Mouse (Mus musculus): Measurements from ENCODE around the gene Rbbp4. TPM values are rescaled to one million over a fixed set of nuclear protein-coding genes. Genes with fewer than 3 reads are reported as not detected.

Gene Rbbp4
- total RNA-seq, 2 experiments from 2014 or later = 166 to 179 TPM

- DNase-seq (ENCODE audit: low spot score in 2 of 2) = no peak
Observed at GRCm38 (mm10) chr4:129354236-129354635, 19.1 kb upstream of the Rbbp4 start.

DNA sequence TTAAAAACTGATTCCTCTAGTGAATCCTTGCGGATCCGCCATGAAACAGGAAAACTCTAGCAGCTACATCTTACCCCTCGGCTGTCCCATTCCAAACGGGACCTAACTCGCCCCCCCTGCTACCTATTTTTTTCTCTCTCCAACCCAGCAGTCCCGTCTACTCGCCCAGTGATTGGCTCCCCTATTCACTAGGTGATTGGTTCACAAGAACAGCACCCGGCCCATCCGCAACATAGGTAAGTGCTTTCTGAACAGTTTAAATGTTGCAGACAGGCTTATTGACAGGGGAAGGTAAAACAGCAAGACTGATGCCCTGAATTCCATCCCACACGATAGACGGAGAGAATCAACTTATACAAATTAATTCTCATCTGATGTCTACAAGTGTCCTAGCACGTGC lies 18.0 kb upstream of the Rbbp4 start:
- no peak for DNase-seq (ENCODE audit: low spot score in 2 of 2)

- no peak for DNase-seq (ENCODE audit: low spot score in 2 of 2)
Observed at GRCm38 (mm10) chr4:129351111-129351510, 15.9 kb upstream of the Rbbp4 start.

GRCm38 (mm10) chr4:129350644-129351043 lies 15.5 kb upstream of the Rbbp4 start:
- DNase-seq (ENCODE audit: low spot score in 2 of 2) = peak; percentile 63 to 82

DNA sequence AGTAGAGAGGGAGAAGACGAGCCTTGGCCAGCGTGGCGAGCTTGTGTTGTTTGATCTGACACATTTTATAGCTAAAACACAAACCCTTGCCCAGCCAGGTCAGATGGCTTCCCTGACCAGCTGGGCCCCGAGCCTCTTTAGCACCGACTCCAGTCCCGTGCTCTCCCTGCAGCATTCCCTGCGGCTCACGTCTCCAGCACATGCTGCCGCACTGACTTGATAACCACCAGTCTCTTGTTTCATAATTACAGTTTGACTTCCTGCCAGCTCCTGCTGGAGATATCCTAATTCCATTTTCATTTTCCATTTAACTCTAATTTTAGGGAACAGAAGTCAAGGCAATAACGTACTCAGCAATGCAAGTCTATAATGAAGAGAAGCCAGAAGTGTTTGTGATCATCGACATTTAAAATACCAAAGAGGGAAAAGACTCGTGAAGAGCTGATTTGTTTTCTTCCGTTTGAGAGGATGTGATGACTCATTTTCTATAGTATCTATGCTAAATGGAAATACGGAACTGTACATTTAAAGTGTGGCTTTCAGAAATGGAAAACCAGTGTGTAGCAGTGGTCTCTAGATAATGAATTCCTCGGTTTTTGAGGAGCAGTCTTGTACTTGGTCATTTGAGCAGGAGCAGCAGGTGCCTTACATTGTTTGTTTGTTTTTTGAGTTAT lies 11.4 kb upstream of the Rbbp4 start:
- no peak for DNase-seq (ENCODE audit: low spot score in 2 of 2)

DNA sequence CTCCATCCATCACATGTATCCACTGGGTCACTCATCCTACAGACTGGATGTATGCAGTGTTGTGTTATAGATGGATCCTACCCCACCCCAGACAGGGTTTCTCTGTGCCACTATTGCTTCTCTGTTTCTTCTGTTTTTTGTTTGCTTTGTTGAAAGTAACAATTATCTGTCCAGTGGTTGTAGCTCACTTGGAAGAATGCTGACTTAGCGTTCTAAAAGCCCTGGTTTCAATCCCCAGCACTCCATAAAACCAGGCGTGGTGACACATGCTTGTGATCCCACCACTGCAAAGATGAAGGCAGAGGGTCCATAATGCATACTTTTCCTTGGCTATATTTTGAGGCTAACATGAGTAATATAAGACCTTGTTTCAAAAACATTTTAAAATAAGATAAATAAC lies 7.5 kb upstream of the Rbbp4 start:
- DNase-seq (ENCODE audit: low spot score in 2 of 2) = no peak

- no peak for DNase-seq (ENCODE audit: low spot score in 2 of 2)
Observed at GRCm38 (mm10) chr4:129341888-129342287, 6.7 kb upstream of the Rbbp4 start.

DNA sequence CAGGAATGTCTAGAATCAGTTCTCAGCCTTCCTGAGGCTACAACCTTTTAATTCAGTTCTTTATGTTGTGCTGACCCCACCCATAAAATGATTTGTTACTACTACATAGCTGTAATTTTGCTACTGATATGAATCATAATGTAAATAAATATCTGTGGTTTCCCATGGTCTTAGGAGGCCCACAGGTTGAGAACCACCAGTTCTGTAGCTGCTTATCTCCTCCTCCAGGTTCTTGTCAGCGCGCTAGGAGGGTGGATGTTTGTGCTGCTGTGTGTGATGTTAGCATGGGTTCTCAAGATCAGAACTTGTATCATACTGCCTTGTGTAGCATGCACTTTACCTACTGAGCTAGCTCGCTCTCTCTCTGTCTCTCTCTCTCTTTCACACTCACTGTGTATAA lies 4.6 kb upstream of the Rbbp4 start:
- no peak for DNase-seq (ENCODE audit: low spot score in 2 of 2)

GRCm38 (mm10) chr4:129336291-129336690 lies 1.1 kb upstream of the Rbbp4 start:
- DNase-seq (ENCODE audit: low spot score in 2 of 2) = no peak

GRCm38 (mm10) chr4:129334677-129335215 lies 424 bp downstream of the Rbbp4 start:
- peak in 1 of 2 experiments; percentile 57 for DNase-seq (ENCODE audit: low spot score in 2 of 2)

GRCm38 (mm10) chr4:129332846-129333245 lies 2.3 kb downstream of the Rbbp4 start:
- no peak for DNase-seq (ENCODE audit: low spot score in 2 of 2)

- no peak for DNase-seq (ENCODE audit: low spot score in 2 of 2)
Observed at GRCm38 (mm10) chr4:129326191-129326590, 9.0 kb downstream of the Rbbp4 start.

DNA sequence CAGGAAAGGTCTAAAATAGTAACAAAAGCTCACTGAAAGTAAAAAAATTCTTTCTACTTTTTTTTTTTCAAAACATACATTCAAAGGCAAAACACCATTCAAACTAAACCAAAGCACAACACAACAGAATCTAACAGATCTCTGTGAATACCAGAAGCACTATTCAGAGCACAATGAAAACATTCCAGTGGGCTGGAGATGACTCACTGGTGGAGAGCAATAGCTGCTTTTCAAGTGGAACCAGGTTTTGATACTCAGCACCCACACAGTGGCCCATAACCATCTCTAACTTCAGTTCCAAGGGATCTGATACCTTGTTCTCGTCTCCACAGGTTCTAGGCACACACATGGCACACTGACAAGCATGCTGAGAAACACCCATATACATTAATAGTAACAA lies 10.4 kb downstream of the Rbbp4 start:
- DNase-seq (ENCODE audit: low spot score in 2 of 2) = no peak

GRCm38 (mm10) chr4:129323491-129323890 lies 11.7 kb downstream of the Rbbp4 start:
- DNase-seq (ENCODE audit: low spot score in 2 of 2) = no peak

DNA sequence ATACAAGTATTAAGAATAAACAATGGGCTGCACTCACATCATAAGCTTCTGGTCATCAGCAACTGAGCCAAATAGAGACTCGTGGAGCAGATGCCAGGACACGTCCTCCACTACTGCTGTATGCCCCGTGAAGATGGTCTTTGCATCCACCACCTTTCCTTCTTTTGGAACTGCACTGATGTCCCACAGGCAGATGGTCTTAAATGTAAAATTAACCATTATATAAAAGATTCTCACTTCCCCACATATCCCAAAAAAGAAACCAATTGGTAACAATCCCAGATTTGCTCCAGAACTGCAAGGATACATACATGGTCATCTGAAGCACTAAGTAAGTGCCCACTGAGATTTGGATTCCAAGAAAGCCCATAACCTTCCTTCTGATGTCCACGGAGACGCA lies 13.1 kb downstream of the Rbbp4 start:
- DNase-seq (ENCODE audit: low spot score in 2 of 2) = no peak

- no peak for DNase-seq (ENCODE audit: low spot score in 2 of 2)
Observed at GRCm38 (mm10) chr4:129320876-129321275, 14.3 kb downstream of the Rbbp4 start.

DNA sequence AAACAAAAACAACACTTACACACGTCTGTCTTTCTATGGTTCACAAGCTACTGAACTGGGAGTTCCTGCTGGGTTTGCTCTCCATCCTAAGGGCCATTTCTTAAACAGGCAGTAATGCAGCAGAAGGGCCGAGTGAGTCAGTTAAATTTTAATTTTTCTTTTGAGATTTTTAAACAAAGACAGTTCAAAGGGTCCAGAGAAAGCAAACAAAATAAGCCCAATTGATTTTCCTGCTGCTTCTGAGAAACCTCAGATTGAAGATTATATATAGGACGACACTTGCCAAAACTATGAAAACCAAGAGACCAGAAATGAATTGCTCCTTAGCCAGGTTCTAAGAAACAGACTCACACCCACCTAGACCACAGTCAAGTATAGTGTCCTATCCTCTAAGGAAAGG lies 21.3 kb downstream of the Rbbp4 start:
- DNase-seq (ENCODE audit: low spot score in 2 of 2) = no peak

DNA sequence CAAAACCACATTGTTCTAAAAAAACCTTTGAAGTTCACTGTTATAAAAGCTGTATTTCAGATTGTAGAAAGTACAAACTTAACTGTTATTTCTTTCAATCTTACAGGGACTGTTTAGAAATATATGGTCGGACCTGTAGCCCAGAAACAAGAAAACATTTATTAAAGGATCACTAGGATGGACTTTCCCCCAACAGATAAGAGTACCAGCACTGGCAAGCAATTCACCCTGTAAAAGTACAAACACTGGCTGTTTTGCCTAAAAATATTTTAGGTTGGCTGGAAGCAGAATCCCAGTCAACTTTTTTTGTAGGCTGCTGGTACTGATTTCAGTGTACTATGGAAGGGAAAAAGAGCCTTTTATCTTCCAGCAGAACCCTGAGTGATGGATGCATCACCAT lies 27.2 kb downstream of the Rbbp4 start:
- no peak for DNase-seq (ENCODE audit: low spot score in 2 of 2)

GRCm38 (mm10) chr4:129304306-129304705 lies 30.9 kb downstream of the Rbbp4 start:
- DNase-seq (ENCODE audit: low spot score in 2 of 2) = no peak

DNA sequence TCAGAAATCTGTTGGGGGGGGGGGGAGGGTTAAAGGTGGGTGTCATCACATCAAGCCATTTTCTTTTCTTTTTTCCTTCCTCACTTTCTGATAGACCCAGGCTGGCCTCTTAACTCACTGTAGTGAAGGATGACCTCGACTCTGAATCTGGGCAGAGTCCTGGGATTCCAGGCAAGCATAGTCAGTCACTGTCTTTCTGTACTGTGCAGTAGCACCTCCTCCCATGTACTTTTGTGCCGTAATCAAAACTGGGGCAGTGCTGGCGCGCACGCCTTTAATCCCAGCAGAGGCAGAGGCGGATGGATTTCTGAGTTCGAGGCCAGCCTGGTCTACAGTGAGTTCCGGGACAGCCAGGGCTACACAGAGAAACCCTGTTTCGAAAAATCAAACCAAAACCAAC lies 31.4 kb downstream of the Rbbp4 start:
- no peak for DNase-seq (ENCODE audit: low spot score in 2 of 2)

DNA sequence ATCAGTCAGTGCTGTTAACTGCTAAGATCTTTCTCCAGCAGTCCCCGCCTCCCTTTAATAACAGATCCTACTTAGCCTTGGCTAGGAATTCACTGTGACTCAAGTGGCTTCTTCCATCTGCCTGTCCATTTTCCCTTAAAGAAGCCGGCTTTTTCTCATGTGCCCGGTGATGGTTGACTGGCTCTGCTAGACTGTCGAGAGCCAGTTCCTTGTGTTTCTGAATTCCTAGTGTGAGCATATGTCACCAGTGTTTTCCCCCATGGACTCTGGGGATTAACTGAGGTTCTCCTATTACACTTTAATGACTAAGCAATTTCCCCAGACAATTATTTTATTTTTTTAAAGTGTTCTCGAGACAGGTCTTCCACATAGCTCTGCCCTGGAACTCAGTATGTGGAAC lies 31.8 kb downstream of the Rbbp4 start:
- no peak for DNase-seq (ENCODE audit: low spot score in 2 of 2)

GRCm38 (mm10) chr4:129299121-129299520 lies 36.0 kb downstream of the Rbbp4 start:
- no peak for DNase-seq (ENCODE audit: low spot score in 2 of 2)

DNA sequence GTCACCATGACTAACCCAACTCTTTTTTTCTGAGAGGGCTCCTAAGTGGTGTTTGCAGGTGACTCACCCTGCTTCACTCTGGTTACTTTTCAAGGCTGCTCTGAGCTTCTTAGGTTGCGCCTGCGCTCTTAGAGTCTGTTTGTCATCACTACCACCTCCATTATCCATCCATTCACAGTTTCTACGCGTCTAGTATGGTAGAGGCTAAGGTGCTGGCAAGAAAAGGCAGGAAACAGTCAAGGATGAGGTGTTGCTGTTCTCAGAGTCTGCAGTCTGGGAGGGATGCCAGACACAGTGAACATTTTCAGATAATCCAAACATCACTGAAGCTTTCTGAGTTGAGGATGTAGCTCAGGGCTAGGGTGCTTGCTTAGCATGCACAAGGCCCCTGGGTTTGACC lies 37.4 kb downstream of the Rbbp4 start:
- no peak for DNase-seq (ENCODE audit: low spot score in 2 of 2)

All from gastrocnemius, postnatal 4 days (tissue).